In the genomic region with DNA sequence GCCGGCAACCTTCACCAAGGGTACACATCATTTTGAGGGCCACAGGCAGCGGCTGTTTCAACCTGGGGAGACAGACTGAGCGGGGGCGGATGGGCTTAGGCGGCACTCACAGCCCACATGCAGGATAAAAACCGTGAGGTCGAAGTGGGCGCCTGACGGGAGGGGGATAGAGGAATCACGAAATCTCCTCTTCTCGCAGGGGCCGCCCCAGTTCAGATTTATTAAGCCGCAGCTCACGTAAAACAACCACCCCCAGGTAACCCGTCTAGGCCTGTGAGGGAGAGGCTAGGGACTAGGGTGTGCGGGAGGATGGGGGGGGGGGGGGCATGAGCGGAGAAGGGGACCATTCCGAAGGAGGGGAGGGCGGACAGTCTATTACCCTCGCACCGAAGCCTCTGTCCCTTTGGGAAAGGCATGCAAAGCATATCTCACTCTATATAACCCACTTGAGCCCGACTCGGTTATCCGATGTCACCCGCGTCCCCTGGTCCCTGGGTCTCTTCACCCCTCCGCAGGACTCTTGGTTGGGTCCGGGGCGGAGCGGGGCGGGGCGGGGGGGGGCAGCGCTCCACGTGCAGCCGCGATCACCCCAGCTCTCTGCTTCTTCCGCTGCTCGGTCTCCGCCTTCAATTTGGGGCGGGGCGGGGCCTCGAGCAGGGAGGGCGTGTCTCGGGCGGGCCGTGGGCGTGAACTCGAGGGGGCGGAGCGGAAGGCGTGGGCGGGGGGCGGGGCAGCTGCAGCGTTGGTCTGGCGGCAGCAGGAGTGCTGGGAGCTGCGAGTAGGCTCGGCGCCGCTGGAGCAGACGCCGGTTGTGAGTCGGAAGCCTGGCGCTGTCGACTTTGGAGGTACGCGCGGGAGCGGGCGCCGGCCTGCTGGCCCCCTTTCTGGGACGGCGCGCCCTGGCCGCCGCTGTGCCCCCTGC, we compare ENCODE assay signal across 7 mouse cellular contexts. TPM values are rescaled to one million over a fixed set of nuclear protein-coding genes. Genes with fewer than 3 reads are reported as not detected.
DNase-seq lines count a peak whose midpoint lies in the region; ATAC-seq lines count a peak whose summit lies in the region.

Frmd6 (plus strand) TSS at position 786 of the 922 bp plus-strand sequence.

- peak; percentile 92 for ATAC-seq in embryonic facial prominence, embryonic 12.5 days (ENCODE audit: insufficient number of reproducible peaks, insufficient read depth, low FRiP score, low TSS enrichment)
- peak; percentile 91 for ATAC-seq in limb, embryonic 13.5 days (ENCODE audit: low FRiP score, low read depth)
- ATAC-seq in midbrain, embryonic 16.5 days, result peak; percentile 93

- peak within 1 kb of the TSS; percentile 76 for H3K4me2 ChIP-seq in embryonic facial prominence, embryonic 12.5 days (replicated peaks)
- H3K4me2 ChIP-seq in limb, embryonic 13.5 days (replicated peaks), result peak within 1 kb of the TSS; percentile 75
- H3K4me2 ChIP-seq in midbrain, embryonic 16.5 days (ENCODE audit: low read length), result peak within 1 kb of the TSS; percentile 88

- H3K9me3 ChIP-seq in embryonic facial prominence, embryonic 12.5 days, result no peaks in the 10 kb centered on the region
- no peaks in the 10 kb centered on the region for H3K9me3 ChIP-seq in limb, embryonic 13.5 days
- no peaks in the 10 kb centered on the region for H3K9me3 ChIP-seq in midbrain, embryonic 16.5 days (replicated peaks; ENCODE audit: control insufficient read depth, low read length, poor library complexity, severe bottlenecking)

- under 1% methylated on average over 74 of the region's 75 CpGs for WGBS in embryonic facial prominence, embryonic 12.5 days
- WGBS in limb, embryonic 13.5 days, result under 1% methylated on average over 69 of the region's 75 CpGs
- under 1% methylated on average over 62 of the region's 75 CpGs for WGBS in midbrain, embryonic 16.5 days

- no peaks in the 10 kb centered on the region for H3K36me3 ChIP-seq in embryonic facial prominence, embryonic 12.5 days
- no peaks in the 10 kb centered on the region for H3K36me3 ChIP-seq in limb, embryonic 13.5 days
- H3K36me3 ChIP-seq in midbrain, embryonic 16.5 days (ENCODE audit: control insufficient read depth, insufficient read depth, low read length), result no peaks in the 10 kb centered on the region

- peak within 1 kb of the TSS; percentile 92 for H3K9ac ChIP-seq in embryonic facial prominence, embryonic 12.5 days
- H3K9ac ChIP-seq in limb, embryonic 13.5 days, result peak within 1 kb of the TSS; percentile 98
- peak within 1 kb of the TSS; percentile 83 for H3K9ac ChIP-seq in midbrain, embryonic 16.5 days (ENCODE audit: low read depth, low read length)

- H3K4me3 ChIP-seq in embryonic facial prominence, embryonic 12.5 days, result peak within 1 kb of the TSS; percentile 89
- H3K4me3 ChIP-seq in limb, embryonic 13.5 days, result peak within 1 kb of the TSS; percentile 87
- peak within 1 kb of the TSS; percentile 76 for H3K4me3 ChIP-seq in midbrain, embryonic 16.5 days (ENCODE audit: low read depth, low read length)

- peak; percentile 96 for DNase-seq in adrenal gland, postnatal 25 days
- peak; percentile 96 for DNase-seq in heart, adult 18-20 months
- peak; percentile 88 to 89 for DNase-seq in kidney, adult 8-10 months
- DNase-seq in spleen, postnatal 10 days (ENCODE audit: low spot score in 2 of 2), result peak; percentile 82 to 94

- peaks cover 22% of the 10 kb centered on the region for H3K4me1 ChIP-seq in embryonic facial prominence, embryonic 12.5 days
- H3K4me1 ChIP-seq in limb, embryonic 13.5 days, result peaks cover 37% of the 10 kb centered on the region
- H3K4me1 ChIP-seq in midbrain, embryonic 16.5 days (ENCODE audit: control insufficient read depth, insufficient read depth, low read length), result peaks cover 32% of the 10 kb centered on the region

- no peaks in the 10 kb centered on the region for H3K27me3 ChIP-seq in embryonic facial prominence, embryonic 12.5 days
- H3K27me3 ChIP-seq in limb, embryonic 13.5 days, result no peaks in the 10 kb centered on the region
- H3K27me3 ChIP-seq in midbrain, embryonic 16.5 days (ENCODE audit: control insufficient read depth, insufficient read depth, low read depth, low read length), result no peaks in the 10 kb centered on the region

- H3K27ac ChIP-seq in embryonic facial prominence, embryonic 12.5 days, result peak within 1 kb of the TSS; percentile 99
- peak within 1 kb of the TSS; percentile 99 for H3K27ac ChIP-seq in limb, embryonic 13.5 days
- peak within 1 kb of the TSS; percentile 82 for H3K27ac ChIP-seq in midbrain, embryonic 16.5 days (ENCODE audit: low read length)

RNA-seq across cellular contexts. Expression of gene Frmd6, which starts in this region (rescaled TPM):
- 46.7 and 48.9 TPM in 2 replicates for total RNA-seq in adrenal gland, postnatal 25 days (2021)
- polyA plus RNA-seq in embryonic facial prominence, embryonic 12.5 days (2016; fragmentation: Nextera tagmentation; extraction: Ambion mirVana), result 74.5 and 81.3 TPM in 2 replicates
- total RNA-seq in heart, adult 18-20 months (2021), result 10 to 100 TPM; 36.7 to 37.1 TPM
- 60.7 and 68.6 TPM in 2 replicates for polyA plus RNA-seq in limb, embryonic 13.5 days (2015; fragmentation: Nextera tagmentation; extraction: Ambion mirVana)
- 8.1 and 8.3 TPM in 2 replicates for polyA plus RNA-seq in midbrain, embryonic 16.5 days (2015; fragmentation: Nextera tagmentation; extraction: Ambion mirVana)

Comparison
In these comparisons a context has a peak if more than half of its experiments do, and no peak if none do; other contexts are left out.
1. Peak in every context shown above with its lines: DNase-seq, ATAC-seq, H3K4me3 ChIP-seq and H3K27ac ChIP-seq.